Mouse (Mus musculus) lung, embryonic 16.5 days (tissue): Measurements from ENCODE around the gene Myom1. TPM values are rescaled to one million over a fixed set of nuclear protein-coding genes. Genes with fewer than 3 reads are reported as not detected.
A peak's percentile ranks its signal among the peaks of the same experiment; 100 is the strongest.

Experiments used
- ATAC-seq: fragments of 200-750 bp; cut with Nextera tagmentation; 2 replicates; pipeline ENCODE4 v1.8.0; 2017; ENCODE audit warnings: low read depth, mild to moderate bottlenecking, moderate library complexity
- H3K27ac ChIP-seq: fragments of 300-500 bp; sonication (generic); 2 replicates; pipeline ENCODE4 v1.5.1; 2014; ENCODE audit warnings: mild to moderate bottlenecking, control low read depth, low read length
- H3K27me3 ChIP-seq: fragments of 300-500 bp; sonication (generic); 2 replicates; pipeline ENCODE4 v1.6.1; 2014; ENCODE audit warnings: low read depth, low read length, mixed read lengths; ENCODE audit not compliant: control insufficient read depth, insufficient read depth
- H3K36me3 ChIP-seq: fragments of 300-500 bp; sonication (generic); 2 replicates; pipeline ENCODE4 v1.6.1; 2014; ENCODE audit warnings: low read length; ENCODE audit not compliant: control insufficient read depth, insufficient read depth
- H3K4me1 ChIP-seq: fragments of 300-500 bp; sonication (generic); replicated peaks from 2 replicates; pipeline ENCODE4 v1.6.1; 2014; ENCODE audit warnings: low read length, mixed read lengths; ENCODE audit not compliant: control insufficient read depth, insufficient read depth
- H3K4me2 ChIP-seq: fragments of 300-500 bp; sonication (generic); 2 replicates; pipeline ENCODE4 v1.6.1; 2014; ENCODE audit warnings: low read depth, low read length, control low read depth
- H3K4me3 ChIP-seq: fragments of 300-500 bp; sonication (generic); 2 replicates; pipeline ENCODE4 v1.5.1; 2014; ENCODE audit warnings: mild to moderate bottlenecking, low read length, control low read depth
- H3K9ac ChIP-seq: fragments of 300-500 bp; sonication (generic); 2 replicates; pipeline ENCODE4 v1.6.1; 2014; ENCODE audit warnings: low read length, control low read depth
- H3K9me3 ChIP-seq: fragments of 300-500 bp; sonication (generic); 2 replicates; pipeline ENCODE4 v1.6.1; 2016; ENCODE audit warnings: low read length; ENCODE audit not compliant: control insufficient read depth
- WGBS: fragments of 180-500 bp; shearing (Covaris S2); extraction: QIAGEN DNeasy Blood & Tissue Kit; methylation state at CpG from one replicate; pipeline ENCODE4 v1.1.7; 2014; 5-methylcytosine and 5-hydroxymethylcytosine counted together
- polyA plus RNA-seq: library from polyadenylated mRNA; unstranded; fragments of >200 nt; fragmentation: Nextera tagmentation; extraction: Ambion mirVana; gene quantifications from 2 replicates; pipeline ENCODE4 v1.2.1, GENCODE M21; 2015

Myom1 gene
- polyA plus RNA-seq, 1 experiment from 2014 or later, result 11.4 TPM

DNA sequence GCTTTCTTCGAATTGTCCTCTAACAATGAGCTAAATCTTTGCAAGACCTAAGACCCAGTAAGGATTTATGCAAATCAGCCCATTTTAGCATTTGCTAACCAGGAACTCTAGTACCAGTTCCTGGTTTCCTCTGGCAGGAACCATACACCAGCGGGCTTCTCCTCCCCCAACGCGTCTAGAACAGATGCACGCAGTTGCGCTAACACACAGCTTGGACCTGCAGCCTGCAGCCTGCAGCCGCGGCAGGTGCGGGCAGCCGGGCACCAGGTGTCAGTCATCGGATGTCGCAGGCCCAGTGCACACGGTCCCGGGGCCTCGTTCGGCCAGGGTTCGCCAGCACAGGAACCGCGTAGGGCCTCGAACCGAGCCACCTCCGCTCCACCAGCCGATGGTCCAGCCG, 12.4 kb upstream of the Myom1 start:
- Histone ChIP-seq H3K9ac (peak overlapping the region; percentile 89), H3K9me3 (no peaks in the 10 kb centered on the region), H3K27me3 (no peaks in the 10 kb centered on the region), H3K4me2 (peak overlapping the region; percentile 55), H3K36me3 (peaks cover 14% of the 10 kb centered on the region; the same call in 1 of the 2 replicates), H3K4me1 (peaks cover 56% of the 10 kb centered on the region), H3K4me3 (peak overlapping the region; percentile 80), H3K27ac (peak overlapping the region; percentile 99)
- 1% methylated on average over 24 of the region's 24 CpGs for WGBS
- peak; percentile 29 for ATAC-seq

- H3K4me3 ChIP-seq, result peak overlapping the region; percentile 80
- H3K27me3 ChIP-seq, result no peaks in the 10 kb centered on the region
- ATAC-seq, result peak; percentile 89
- peaks cover 56% of the 10 kb centered on the region for H3K4me1 ChIP-seq
- H3K4me2 ChIP-seq, result peak overlapping the region; percentile 55
- H3K27ac ChIP-seq, result peak overlapping the region; percentile 99
- under 1% methylated on average over 70 of the region's 70 CpGs for WGBS
- no peaks in the 10 kb centered on the region for H3K9me3 ChIP-seq
- H3K36me3 ChIP-seq, result peaks cover 18% of the 10 kb centered on the region
- peak overlapping the region; percentile 89 for H3K9ac ChIP-seq
These were observed 11.8 kb upstream of the Myom1 start for GRCm38 (mm10) chr17:70990403-70991303.

- 62% methylated on average over 16 of the region's 16 CpGs for WGBS
- no peak overlapping the region for H3K4me3 ChIP-seq
- peak overlapping the region; percentile 99 for H3K27ac ChIP-seq
- peak overlapping the region; percentile 89 for H3K9ac ChIP-seq
- ATAC-seq, result peak; percentile 21; the same call in 1 of the 2 replicates
- peaks cover 26% of the 10 kb centered on the region for H3K36me3 ChIP-seq
- H3K4me2 ChIP-seq, result peak overlapping the region; percentile 55
- H3K4me1 ChIP-seq, result peaks cover 56% of the 10 kb centered on the region
- no peaks in the 10 kb centered on the region for H3K9me3 ChIP-seq
- no peaks in the 10 kb centered on the region for H3K27me3 ChIP-seq
These were observed 10.5 kb upstream of the Myom1 start for GRCm38 (mm10) chr17:70991706-70992625.

DNA sequence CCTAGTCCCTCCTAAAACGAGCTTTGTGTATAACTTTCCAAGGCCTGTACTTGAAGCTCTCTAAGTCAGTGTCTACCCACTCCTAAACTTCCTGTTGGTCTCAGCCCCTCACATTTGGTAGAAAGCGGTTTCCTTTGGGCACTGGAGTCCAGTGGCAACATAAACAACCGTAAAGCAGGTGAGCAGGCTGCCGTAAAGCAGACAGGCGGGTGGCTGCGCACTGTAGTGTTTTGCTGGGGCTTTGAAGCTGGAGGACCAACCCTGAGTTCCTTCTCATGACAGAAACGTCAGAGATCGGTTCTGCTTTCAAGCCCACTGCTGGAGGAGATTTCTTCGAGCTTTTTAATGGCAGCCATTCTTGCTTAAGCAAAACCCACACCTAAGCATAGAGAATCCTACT, 9.8 kb upstream of the Myom1 start:
- H3K27ac ChIP-seq, result peak overlapping the region; percentile 99
- no peak overlapping the region for H3K9ac ChIP-seq
- WGBS, result 57% methylated on average over 9 of the region's 9 CpGs
- H3K4me3 ChIP-seq, result no peak overlapping the region
- peaks cover 52% of the 10 kb centered on the region for H3K4me1 ChIP-seq
- no peak for ATAC-seq
- H3K4me2 ChIP-seq, result no peak overlapping the region
- no peaks in the 10 kb centered on the region for H3K9me3 ChIP-seq
- H3K36me3 ChIP-seq, result peaks cover 26% of the 10 kb centered on the region
- H3K27me3 ChIP-seq, result no peaks in the 10 kb centered on the region

- Histone ChIP-seq H3K9me3 (no peaks in the 10 kb centered on the region), H3K27me3 (no peaks in the 10 kb centered on the region), H3K4me3 (no peak overlapping the region), H3K27ac (peak overlapping the region; percentile 87; the same call in 1 of the 2 replicates), H3K4me2 (no peak overlapping the region), H3K36me3 (peaks cover 26% of the 10 kb centered on the region), H3K9ac (no peak overlapping the region), H3K4me1 (peaks cover 52% of the 10 kb centered on the region)
- 11% methylated on average over 3 of the region's 3 CpGs for WGBS
- no peak for ATAC-seq
These were observed 9.0 kb upstream of the Myom1 start for GRCm38 (mm10) chr17:70993385-70993807.

DNA sequence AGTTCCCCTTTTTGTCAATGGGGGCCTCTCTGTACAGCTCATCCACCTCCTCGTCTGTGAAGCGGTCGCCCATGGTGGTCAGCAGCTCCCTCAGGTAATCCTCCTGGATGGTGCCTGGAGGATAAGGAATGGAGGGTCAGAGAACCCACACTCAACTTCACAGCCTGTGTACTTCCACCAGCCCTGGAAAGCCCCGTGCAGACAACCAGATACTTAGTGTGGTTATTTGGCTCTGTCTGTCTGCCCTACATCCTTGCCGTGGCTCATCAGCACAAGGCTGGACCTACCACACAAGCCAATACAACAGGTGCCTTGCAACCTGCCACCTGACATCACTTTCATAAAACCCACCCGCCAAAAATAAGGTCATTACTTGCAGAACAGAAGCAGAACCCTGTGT, 7.8 kb upstream of the Myom1 start:
- Histone ChIP-seq H3K4me2 (no peak overlapping the region), H3K9ac (no peak overlapping the region), H3K9me3 (no peaks in the 10 kb centered on the region), H3K36me3 (peaks cover 23% of the 10 kb centered on the region), H3K27ac (no peak overlapping the region), H3K4me3 (no peak overlapping the region), H3K27me3 (no peaks in the 10 kb centered on the region), H3K4me1 (peaks cover 51% of the 10 kb centered on the region)
- no peak for ATAC-seq
- WGBS, result 71% methylated on average over 6 of the region's 6 CpGs

DNA sequence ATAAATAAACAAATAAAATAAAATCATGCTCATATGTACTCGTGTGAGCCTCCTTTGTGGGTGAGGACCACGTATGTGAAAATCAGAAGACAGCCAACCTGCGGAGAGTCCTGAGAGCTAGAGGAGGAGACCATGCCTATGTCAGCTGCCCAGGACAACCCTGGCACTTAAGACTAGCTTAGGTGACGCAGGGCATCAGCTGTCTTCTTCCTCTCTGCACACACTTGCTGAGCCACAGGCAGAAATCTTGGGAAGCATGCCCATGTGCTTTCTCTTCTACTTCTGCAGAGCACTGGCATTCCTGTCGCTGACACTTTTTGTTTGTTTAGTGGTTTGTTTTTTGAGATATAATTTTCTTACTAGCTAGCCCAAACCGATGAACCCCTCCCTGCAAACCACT, 6.9 kb upstream of the Myom1 start:
- no peaks in the 10 kb centered on the region for H3K27me3 ChIP-seq
- no peak overlapping the region for H3K27ac ChIP-seq
- no peak overlapping the region for H3K9ac ChIP-seq
- ATAC-seq, result no peak
- H3K4me1 ChIP-seq, result peaks cover 59% of the 10 kb centered on the region
- H3K4me3 ChIP-seq, result no peak overlapping the region
- peaks cover 23% of the 10 kb centered on the region for H3K36me3 ChIP-seq
- H3K4me2 ChIP-seq, result no peak overlapping the region
- WGBS, result 83% methylated on average over 6 of the region's 6 CpGs
- H3K9me3 ChIP-seq, result no peaks in the 10 kb centered on the region

- peaks cover 19% of the 10 kb centered on the region for H3K36me3 ChIP-seq
- peaks cover 44% of the 10 kb centered on the region for H3K4me1 ChIP-seq
- no peak overlapping the region for H3K9ac ChIP-seq
- H3K4me3 ChIP-seq, result no peak overlapping the region
- no peaks in the 10 kb centered on the region for H3K27me3 ChIP-seq
- 70% methylated on average over 6 of the region's 6 CpGs for WGBS
- no peaks in the 10 kb centered on the region for H3K9me3 ChIP-seq
- H3K27ac ChIP-seq, result no peak overlapping the region
- no peak overlapping the region; the same call in 1 of the 2 replicates for H3K4me2 ChIP-seq
- ATAC-seq, result no peak
These were observed 4.6 kb upstream of the Myom1 start for GRCm38 (mm10) chr17:70997836-70998235.
